Mouse (Mus musculus) hindbrain, postnatal 0 days (tissue): ENCODE measurements at regions not wholly inside any gene's neighbourhood (a gene's known extent, or its start where the extent isn't known, plus 50 kb on each side); places are given as distances from the start of the nearest gene placed in this dataset.
"Not testable (repeated sequence)": the region's sequence is repeated elsewhere in the genome, so short reads cannot be mapped to it uniquely, and the experiment has no call there.

Experiments used
- ATAC-seq: fragments of 200-750 bp; cut with Nextera tagmentation; 2 replicates; pipeline ENCODE4 v1.8.0; 2017; ENCODE audit warnings: mild to moderate bottlenecking, moderate TSS enrichment, moderate library complexity
- DNase-seq: peaks from one replicate; pipeline ENCODE4 v3.0.0-alpha.2; 2015; ENCODE audit warnings: low spot score
- H3K27ac ChIP-seq: fragments of 300-500 bp; sonication (generic); 2 replicates; pipeline ENCODE4 v1.5.1; 2014; ENCODE audit warnings: mild to moderate bottlenecking
- H3K27me3 ChIP-seq: fragments of 300-500 bp; sonication (generic); 2 replicates; pipeline ENCODE4 v1.6.1; 2014; ENCODE audit warnings: low read length, mixed read lengths; ENCODE audit not compliant: insufficient read depth
- H3K36me3 ChIP-seq: fragments of 300-500 bp; sonication (generic); 2 replicates; pipeline ENCODE4 v1.6.1; 2014; ENCODE audit warnings: low read length, mixed read lengths; ENCODE audit not compliant: insufficient read depth
- H3K4me1 ChIP-seq: fragments of 300-500 bp; sonication (generic); 2 replicates; pipeline ENCODE4 v1.6.1; 2014; ENCODE audit warnings: antibody characterized with exemption, low read length, mixed read lengths; ENCODE audit not compliant: insufficient read depth
- H3K4me2 ChIP-seq: fragments of 300-500 bp; sonication (generic); 2 replicates; pipeline ENCODE4 v1.6.1; 2014; ENCODE audit warnings: low read depth, mild to moderate bottlenecking, low read length, moderate library complexity, mixed read lengths
- H3K4me3 ChIP-seq: fragments of 300-500 bp; sonication (generic); 2 replicates; pipeline ENCODE4 v1.5.1; 2014; ENCODE audit warnings: low read length
- H3K9ac ChIP-seq: fragments of 300-500 bp; sonication (generic); replicated peaks from 2 replicates; pipeline ENCODE4 v1.6.1; 2014; ENCODE audit warnings: mild to moderate bottlenecking, low read length, moderate library complexity, mixed read lengths
- H3K9me3 ChIP-seq: fragments of 300-500 bp; sonication (generic); 2 replicates; pipeline ENCODE4 v1.6.1; 2016; ENCODE audit warnings: low read length, mixed read lengths
- CTCF ChIP-seq: IDR thresholded peaks from 2 replicates; pipeline ENCODE4 v1.5.1; 2016; ENCODE audit warnings: antibody characterized with exemption, control low read depth, low read depth
- WGBS: fragments of 180-500 bp; shearing (Covaris S2); extraction: QIAGEN DNeasy Blood & Tissue Kit; methylation state at CpG from one replicate; pipeline ENCODE4 v1.1.7; 2014; 5-methylcytosine and 5-hydroxymethylcytosine counted together

DNA sequence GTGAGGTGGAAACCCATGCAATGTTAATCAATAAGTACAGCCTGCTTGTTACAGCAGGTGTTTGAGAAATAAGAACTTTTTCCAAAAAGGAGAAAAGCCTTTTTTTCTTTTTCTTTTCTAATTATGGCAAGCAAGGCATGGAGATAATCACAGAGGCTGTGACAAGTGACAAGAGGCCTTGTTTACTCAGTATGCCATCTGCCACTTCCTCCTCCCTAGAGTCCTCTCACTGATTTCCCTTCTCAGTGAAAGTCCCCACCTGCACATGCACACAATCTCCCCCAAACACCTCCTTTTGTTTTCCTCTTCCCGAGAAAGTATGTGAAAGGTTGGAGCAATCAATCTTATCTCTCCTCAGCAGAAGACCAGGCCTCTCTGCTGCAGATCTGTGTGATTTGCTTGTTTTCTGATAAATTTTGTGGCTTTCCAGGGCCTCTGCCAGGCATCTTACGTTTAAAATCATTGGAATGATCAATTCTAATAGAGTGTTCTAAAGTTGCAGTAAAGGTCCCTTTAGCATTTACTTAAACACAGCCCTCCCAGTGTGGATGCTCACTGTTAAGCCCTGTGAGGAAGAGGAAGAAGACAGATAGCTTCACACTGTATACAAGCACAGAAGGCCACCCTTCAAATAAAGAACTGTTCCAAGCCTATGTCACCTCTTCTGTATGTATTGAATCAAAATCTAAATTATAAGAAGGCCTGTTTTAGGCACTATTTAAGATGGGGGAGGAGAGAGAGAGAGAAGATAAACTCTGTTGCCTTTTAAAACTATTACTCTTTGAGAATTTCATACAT lies 710.5 kb downstream of the Rapgef2 start:
- Histone ChIP-seq H3K9me3 (no peaks in the 10 kb centered on the region), H3K9ac (no peak overlapping the region), H3K4me1 (no peaks in the 10 kb centered on the region), H3K4me3 (no peak overlapping the region), H3K4me2 (no peak overlapping the region), H3K36me3 (no peaks in the 10 kb centered on the region), H3K27ac (no peak overlapping the region), H3K27me3 (no peaks in the 10 kb centered on the region)
- DNase-seq (no peak), ATAC-seq (no peak)
- 25% methylated on average over 2 of the region's 2 CpGs for WGBS
- no peak for TF ChIP-seq CTCF

DNA sequence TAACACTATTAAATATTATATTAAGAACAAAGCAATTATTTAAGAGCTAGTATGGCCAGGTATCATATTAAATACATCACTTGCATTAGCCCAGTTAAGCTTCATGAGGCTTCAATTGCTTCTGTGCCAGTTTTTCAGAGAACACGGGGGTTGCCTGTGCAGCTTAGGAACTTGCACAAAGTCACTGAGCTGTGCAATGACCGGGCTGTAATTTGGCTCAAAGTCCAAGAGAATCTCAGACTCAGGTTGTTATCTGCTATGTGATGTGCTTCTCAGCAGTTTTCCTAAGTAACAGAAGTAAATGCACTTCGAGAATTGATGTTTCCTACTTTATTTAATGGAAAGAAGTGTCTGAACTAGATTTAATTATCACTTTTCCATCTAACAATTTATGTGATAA lies 711.5 kb downstream of the Rapgef2 start:
- no peak overlapping the region for H3K4me3 ChIP-seq
- no peak overlapping the region for H3K27ac ChIP-seq
- no peaks in the 10 kb centered on the region for H3K4me1 ChIP-seq
- H3K36me3 ChIP-seq = no peaks in the 10 kb centered on the region
- ATAC-seq (no peak), DNase-seq (no peak)
- no peaks in the 10 kb centered on the region for H3K27me3 ChIP-seq
- H3K9ac ChIP-seq = no peak overlapping the region
- no peaks in the 10 kb centered on the region for H3K9me3 ChIP-seq
- TF ChIP-seq CTCF = no peak
- no peak overlapping the region for H3K4me2 ChIP-seq
- 57% methylated on average over 3 of the region's 3 CpGs for WGBS

DNA sequence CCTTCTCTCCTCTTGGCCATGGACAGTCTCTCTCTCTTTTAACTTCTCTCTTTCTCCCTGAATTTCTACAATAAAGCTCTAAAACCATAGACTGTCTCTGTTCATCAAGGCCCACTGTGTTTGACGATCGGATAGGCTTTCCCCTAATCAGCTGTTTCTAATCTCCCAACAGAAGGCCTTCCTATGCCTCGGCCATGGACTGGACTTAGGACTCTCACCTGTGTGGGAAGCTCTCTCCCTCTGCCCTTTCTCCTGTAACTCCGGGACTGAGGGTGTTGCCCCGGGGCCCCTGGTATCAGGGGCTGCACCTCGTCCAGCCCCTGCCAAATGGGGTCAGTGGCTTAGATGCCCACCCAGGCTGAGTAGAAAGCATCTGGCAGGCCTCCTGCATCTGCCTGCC lies 713.0 kb downstream of the Rapgef2 start:
- 83% methylated on average over 6 of the region's 6 CpGs for WGBS
- H3K4me3 ChIP-seq = no peak overlapping the region
- H3K27ac ChIP-seq = no peak overlapping the region
- no peaks in the 10 kb centered on the region for H3K9me3 ChIP-seq
- ATAC-seq = no peak
- H3K36me3 ChIP-seq = no peaks in the 10 kb centered on the region
- H3K4me1 ChIP-seq = no peaks in the 10 kb centered on the region
- DNase-seq = no peak
- no peak for TF ChIP-seq CTCF
- H3K27me3 ChIP-seq = no peaks in the 10 kb centered on the region
- H3K9ac ChIP-seq = no peak overlapping the region
- H3K4me2 ChIP-seq = no peak overlapping the region

DNA sequence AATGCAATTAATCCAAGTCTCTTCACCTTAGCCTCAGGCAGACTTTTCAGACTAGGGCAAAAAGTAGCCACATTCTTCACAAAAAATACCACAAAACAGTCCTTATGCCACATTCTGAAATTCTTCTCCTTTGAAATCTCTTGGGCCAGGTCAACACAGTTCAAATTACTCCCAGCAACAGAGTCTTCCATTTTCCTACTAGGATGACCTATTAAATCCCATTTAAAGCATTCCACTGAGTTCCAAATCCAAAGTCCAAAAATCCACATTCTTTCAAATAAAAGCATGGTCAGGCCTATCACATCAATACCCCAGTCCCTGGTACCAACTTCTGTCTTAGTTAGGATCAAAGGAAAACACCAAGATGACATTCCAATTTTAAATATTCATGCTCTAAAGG lies 721.4 kb downstream of the Rapgef2 start:
- ATAC-seq, H3K4me3 ChIP-seq, H3K4me2 ChIP-seq, H3K9ac ChIP-seq, H3K4me1 ChIP-seq, H3K27ac ChIP-seq, DNase-seq, H3K36me3 ChIP-seq, H3K9me3 ChIP-seq, H3K27me3 ChIP-seq: not testable (repeated sequence)
